Mouse (Mus musculus) mature B cell (primary cell): ENCODE results near the gene Rtl6.

Experiments
- in situ Hi-C: fragments of 300-500 bp; cut with MboI; formaldehyde crosslinking; loops from 2 replicates; pipeline ENCODE4 v1.14.3; 2019

Gene Rtl6

DNA sequence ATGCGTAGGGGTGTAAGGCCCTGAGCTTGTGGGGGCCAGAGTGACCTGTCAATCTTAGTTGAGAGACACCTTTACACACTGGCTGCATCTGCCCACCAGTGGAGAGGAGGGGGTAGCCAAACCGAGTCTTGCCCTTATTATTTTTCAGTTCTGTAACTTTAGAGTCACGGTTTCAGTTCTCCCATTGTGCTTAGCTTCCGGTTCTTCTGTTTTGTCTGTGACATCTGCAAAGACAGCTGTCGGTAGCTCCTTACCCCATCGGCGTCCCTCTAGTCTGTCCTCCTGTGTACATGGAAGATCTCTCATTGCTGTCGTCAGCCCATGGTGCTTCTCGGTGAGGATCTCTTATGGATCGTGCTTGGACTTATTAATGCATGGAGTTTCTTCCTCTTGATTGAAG is 20.5 kb downstream of the Rtl6 start:
- in situ Hi-C loops = loop anchor here (5.0 kb wide), 1 partner anchor 75 kb away; no protein-coding TSS in a partner anchor

DNA sequence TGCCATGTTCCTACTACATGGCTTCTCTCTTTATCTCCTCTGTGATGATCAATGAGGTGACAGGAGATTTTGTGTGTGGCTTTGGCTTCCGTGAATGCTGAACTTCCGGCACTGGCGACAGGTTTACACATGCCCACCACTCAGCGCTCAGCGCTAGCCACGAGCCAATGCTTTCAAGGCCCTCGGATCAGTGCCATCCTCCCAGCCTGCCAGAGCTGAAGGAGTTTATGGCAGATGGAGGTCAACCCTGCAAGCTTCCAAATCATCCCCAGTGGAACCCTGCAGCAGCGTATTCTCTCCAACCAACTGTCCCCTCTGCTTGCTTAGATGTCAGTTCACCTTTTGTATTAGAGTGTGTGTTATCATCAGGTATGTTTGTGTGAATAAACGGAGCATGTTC is 21.0 kb downstream of the Rtl6 start:
- in situ Hi-C loops = loop anchor here (5.0 kb wide), 1 partner anchor 76 kb away; no protein-coding TSS in a partner anchor

DNA sequence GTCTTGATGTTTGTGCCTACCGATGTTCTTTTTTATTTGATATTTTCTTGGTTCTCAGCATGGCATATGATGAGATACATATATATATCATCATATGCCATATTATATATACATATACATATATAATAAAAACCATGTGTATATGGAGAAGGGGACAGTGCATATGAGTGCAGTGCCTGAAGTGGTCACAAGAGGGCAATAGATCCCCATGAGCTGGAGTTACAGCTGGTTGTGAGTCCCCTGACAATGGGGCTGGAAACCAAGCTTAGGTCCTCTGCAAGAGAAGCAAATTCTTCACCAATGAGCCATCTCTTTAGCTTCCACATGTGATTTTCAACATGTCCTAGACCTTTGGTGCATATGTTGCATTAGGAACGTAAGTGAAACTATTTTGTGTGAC is 21.7 kb downstream of the Rtl6 start:
- in situ Hi-C loops = loop anchor here (5.0 kb wide), 1 partner anchor 76 kb away; no protein-coding TSS in a partner anchor

GRCm38 (mm10) chr15:84532211-84532610 is 25.4 kb downstream of the Rtl6 start:
- in situ Hi-C loops = no loop called here

GRCm38 (mm10) chr15:84531535-84531934 is 26.1 kb downstream of the Rtl6 start:
- in situ Hi-C loops = no loop called here

DNA sequence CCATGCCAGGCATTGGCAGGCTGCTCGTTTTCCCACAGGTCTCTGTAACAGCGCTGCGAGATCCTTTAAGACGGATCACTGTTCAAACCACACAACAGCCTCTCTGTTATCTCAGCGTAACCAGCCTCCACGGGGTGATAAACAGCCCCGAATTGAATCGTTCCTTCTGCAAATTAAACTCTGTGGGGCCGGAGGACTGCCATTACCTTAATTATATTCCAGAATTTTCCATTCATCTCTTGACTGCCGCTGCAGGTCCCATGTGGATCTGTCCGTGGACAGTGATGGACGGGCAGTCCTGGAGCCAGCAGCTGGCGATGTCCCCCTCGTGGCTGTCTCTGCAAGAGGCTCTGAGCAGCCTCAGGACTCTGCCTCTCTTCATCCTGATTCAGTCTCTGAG is 30.7 kb downstream of the Rtl6 start:
- in situ Hi-C loops = no loop called here

DNA sequence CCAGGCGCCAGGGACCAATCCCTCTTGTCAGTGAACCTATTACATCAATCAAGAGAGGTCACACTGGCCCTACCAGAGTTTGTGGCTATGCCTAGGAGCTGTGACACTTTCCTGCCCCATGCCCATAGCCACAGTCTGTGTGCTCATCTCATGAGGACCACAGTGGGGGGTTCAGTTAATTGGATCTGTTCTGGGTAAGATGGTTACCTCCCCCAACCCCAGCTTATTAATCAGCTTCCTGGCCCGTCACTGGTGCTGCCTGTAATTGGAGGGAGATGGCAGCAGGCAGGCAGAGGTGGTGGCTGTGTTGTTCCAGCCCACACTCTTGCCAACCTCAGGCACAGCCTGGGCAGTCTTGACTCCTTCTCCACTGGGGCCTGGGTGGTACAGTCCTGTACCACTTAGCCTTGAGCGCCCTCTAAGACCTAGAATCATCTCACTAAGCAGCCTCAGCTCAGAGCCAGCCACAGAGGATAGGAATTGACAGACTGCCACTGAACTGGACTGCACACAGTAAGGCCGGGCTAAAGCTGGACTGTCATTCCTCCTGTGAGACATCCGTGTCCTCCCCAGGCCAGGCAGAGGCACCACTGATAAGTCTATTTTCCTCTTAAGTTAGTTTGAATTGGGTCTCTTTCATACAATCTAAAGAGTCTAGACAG is 32.3 kb downstream of the Rtl6 start:
- in situ Hi-C loops = no loop called here

- in situ Hi-C loops = no loop called here
Observed at GRCm38 (mm10) chr15:84522953-84523689, 34.5 kb downstream of the Rtl6 start.

DNA sequence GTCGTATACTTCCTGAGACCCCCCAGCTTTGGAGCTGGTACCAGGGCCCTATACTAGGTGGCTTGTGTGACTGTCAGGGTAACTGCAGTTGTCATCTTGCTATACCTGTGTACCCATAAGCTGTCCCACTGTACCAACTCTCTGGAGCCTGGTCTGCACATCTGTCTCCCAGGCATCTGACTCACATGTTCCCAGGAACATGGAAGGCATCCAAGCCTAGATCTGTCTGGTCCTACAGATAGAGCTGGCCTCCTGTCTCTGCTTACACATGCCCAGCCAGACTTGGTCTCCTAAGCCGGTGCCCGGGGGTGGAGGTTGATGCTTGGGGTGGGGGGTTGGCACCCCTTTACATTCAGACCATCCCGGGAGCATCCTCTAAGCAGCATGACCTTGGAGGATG is 36.1 kb downstream of the Rtl6 start:
- in situ Hi-C loops = no loop called here

GRCm38 (mm10) chr15:84518540-84518939 is 39.1 kb downstream of the Rtl6 start:
- in situ Hi-C loops = no loop called here

DNA sequence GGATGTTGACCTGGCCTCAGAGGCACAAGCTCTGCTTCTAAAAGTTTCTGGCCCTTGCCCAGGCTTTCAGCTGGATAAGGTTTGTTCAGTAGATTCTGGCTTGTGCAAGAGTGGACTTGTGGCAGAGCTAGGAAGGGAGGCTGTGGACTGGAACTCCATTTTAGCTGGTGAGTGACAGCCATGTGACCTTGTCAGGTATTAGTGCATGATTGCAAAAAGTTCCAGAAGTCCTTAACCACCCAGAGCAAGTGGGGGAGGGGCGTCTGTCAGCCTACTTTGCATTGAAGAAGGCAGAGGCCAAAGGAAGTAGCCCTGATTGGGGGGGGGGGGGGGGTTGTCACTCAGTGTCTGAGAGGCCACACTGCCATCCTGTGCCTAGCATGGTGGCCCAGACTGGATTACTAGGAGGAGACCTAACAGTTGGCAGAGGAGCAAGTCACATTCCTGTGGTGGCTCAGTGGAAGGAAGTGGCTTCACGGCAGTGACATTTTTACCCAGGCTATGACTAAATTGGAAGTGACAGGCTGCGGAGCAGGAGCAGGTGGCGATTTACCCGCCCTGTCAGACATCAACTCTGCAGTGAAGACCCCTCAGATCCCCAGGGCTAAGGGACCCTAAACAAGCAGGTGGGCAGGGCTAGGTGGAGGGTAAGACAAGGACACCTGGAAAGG is 44.9 kb downstream of the Rtl6 start:
- in situ Hi-C loops = no loop called here

GRCm38 (mm10) chr15:84509981-84510380 is 47.6 kb downstream of the Rtl6 start:
- in situ Hi-C loops = no loop called here

GRCm38 (mm10) chr15:84509161-84509560 is 48.5 kb downstream of the Rtl6 start:
- in situ Hi-C loops = no loop called here

DNA sequence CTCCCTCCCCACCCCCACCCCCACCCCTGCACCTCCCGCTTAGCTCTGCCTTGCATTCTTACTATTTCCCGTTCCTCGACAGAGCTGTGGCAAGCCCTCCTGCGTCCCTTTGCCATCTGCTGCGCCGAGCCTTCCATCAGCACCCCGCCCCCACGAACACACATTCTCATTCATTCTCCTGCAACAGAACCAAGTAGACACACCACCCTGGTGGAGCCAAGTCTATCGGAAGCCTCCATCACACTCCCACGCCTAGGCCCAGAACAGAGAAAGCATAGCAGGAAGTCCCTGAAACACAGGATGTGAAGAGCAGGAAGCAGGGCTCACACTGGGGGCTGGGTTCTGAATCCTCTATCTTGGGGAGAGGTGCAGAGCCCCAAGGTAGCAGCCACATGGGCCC is 51.6 kb downstream of the Rtl6 start:
- in situ Hi-C loops = no loop called here

GRCm38 (mm10) chr15:84504895-84505294 is 52.7 kb downstream of the Rtl6 start:
- in situ Hi-C loops = no loop called here
